Mouse (Mus musculus) ES-Bruce4 (cell line): ENCODE measurements around the gene Cnfn.

Experiments used
- CTCF ChIP-seq: IDR thresholded peaks from one replicate; pipeline ENCODE4 v1.8.1; 2011; ENCODE audit warnings: low read depth, low read length
- EP300 ChIP-seq: IDR thresholded peaks from 2 replicates; pipeline ENCODE4 v1.6.1; 2011; ENCODE audit warnings: low read depth, low read length; ENCODE audit not compliant: insufficient read depth
- POLR2A ChIP-seq: IDR thresholded peaks from one replicate; pipeline ENCODE4 v1.8.1; 2011; ENCODE audit warnings: low read length; ENCODE audit not compliant: insufficient read depth

DNA sequence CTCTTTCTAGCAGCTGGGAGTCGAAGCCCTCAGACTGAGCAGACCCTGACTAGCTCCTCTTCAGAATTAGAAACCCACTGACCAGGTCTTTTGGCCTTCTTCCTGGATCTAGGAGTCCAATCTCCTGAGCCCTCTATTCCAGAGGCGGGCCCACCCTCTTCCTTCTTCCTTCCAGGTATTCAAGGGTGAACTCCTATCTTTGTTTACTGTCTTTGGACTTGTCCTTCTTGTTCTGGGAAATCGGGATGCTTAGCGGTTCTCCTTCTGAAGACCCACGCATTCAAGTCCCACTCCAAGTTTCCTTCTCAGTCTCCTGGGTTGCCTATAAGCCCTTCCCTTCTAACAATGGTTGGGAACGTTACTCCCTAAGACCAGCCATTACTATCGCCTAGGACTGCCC, 19.4 kb upstream of the Cnfn start:
- TF ChIP-seq POLR2A (no peak), CTCF (no peak), EP300 (no peak)
